Mouse (Mus musculus): Measurements from ENCODE around the gene Rnf40. TPM values are rescaled to one million over a fixed set of nuclear protein-coding genes. Genes with fewer than 3 reads are reported as not detected.
A peak's percentile ranks its signal among the peaks of the same experiment; 100 is the strongest.

The Rnf40 gene
- total and polyA plus RNA-seq, 2 experiments = 13.6 to 14.5 TPM

DNA sequence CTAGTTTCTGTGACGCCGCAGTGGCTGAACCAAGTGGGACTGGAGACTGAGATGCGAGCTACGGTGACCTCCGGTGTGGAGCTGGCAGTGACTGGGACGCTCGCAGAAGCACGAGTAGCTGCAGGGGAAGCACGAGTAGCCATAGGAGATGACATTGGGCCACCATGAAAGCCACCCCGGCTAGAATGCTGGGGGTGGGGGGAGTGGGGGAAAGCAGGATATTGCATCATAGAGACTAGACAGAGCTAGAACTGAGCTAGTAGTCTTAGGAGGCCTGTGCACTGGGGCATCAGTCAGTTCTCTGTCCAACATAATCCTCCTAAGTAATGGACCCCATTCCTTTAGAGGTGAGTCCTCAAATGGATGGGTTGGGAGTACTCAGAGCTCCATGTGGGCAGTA is 15.7 kb downstream of the Rnf40 start:
- peaks cover 2% of the 10 kb centered on the region; the same call in 1 of the 2 replicates for H3K36me3 ChIP-seq (ENCODE audit: control insufficient read depth, insufficient read depth, low read length)
- TF ChIP-seq CTCF (IDR thresholded peaks at IDR 0.05; ENCODE audit: low read depth, low read length) = no peak
- no peak for TF ChIP-seq POLR2A (IDR thresholded peaks at IDR 0.05; ENCODE audit: extremely low read depth, insufficient read depth, low read length)
- H3K4me1 ChIP-seq (ENCODE audit: control insufficient read depth, insufficient read depth, low read length) = no peaks in the 10 kb centered on the region
- H3K27me3 ChIP-seq (ENCODE audit: control insufficient read depth, insufficient read depth, low read length) = no peaks in the 10 kb centered on the region
- no peak overlapping the region for H3K27ac ChIP-seq (replicated peaks; ENCODE audit: insufficient read depth, low read depth, low read length)
- no peaks in the 10 kb centered on the region for H3K79me2 ChIP-seq (ENCODE audit: control insufficient read depth, insufficient read depth, low read length)
- no peak overlapping the region for H3K9ac ChIP-seq (ENCODE audit: low read depth, low read length)
- H3K4me3 ChIP-seq (ENCODE audit: insufficient read depth, low read depth, low read length) = no peak overlapping the region
- no peak for DNase-seq (ENCODE audit: extremely low read depth, low read depth, low spot score)
- 87% methylated on average over 10 of the region's 10 CpGs for WGBS

DNA sequence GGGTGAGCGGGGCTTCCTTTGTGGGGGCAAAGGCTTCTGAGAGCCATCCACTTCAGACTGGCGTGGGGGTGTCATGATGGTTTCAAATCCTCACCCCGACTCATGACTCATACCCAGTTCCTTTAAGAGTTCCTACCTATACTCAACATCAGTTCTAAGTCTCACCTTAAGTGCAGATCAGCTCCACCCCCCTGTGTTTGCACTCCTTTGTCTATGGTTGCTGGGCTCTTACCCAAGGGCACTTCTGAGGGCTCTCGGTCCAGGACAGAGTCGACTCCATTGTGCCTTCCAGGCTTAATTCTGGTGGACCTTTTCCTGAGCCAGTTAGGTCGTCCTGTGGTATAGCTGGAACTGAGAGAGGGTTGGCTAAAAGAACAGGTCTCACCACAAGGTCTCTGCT is 18.6 kb downstream of the Rnf40 start:
- H3K27ac ChIP-seq (replicated peaks; ENCODE audit: insufficient read depth, low read depth, low read length) = no peak overlapping the region
- no peak for TF ChIP-seq CTCF (IDR thresholded peaks at IDR 0.05; ENCODE audit: low read depth, low read length)
- no peak for TF ChIP-seq POLR2A (IDR thresholded peaks at IDR 0.05; ENCODE audit: extremely low read depth, insufficient read depth, low read length)
- no peaks in the 10 kb centered on the region for H3K79me2 ChIP-seq (ENCODE audit: control insufficient read depth, insufficient read depth, low read length)
- WGBS = 85% methylated on average over 6 of the region's 6 CpGs
- H3K36me3 ChIP-seq (ENCODE audit: control insufficient read depth, insufficient read depth, low read length) = peaks cover 2% of the 10 kb centered on the region; the same call in 1 of the 2 replicates
- no peaks in the 10 kb centered on the region for H3K4me1 ChIP-seq (ENCODE audit: control insufficient read depth, insufficient read depth, low read length)
- no peaks in the 10 kb centered on the region for H3K27me3 ChIP-seq (ENCODE audit: control insufficient read depth, insufficient read depth, low read length)
- DNase-seq (ENCODE audit: extremely low read depth, low read depth, low spot score) = no peak
- no peak overlapping the region for H3K4me3 ChIP-seq (ENCODE audit: insufficient read depth, low read depth, low read length)
- no peak overlapping the region for H3K9ac ChIP-seq (ENCODE audit: low read depth, low read length)

DNA sequence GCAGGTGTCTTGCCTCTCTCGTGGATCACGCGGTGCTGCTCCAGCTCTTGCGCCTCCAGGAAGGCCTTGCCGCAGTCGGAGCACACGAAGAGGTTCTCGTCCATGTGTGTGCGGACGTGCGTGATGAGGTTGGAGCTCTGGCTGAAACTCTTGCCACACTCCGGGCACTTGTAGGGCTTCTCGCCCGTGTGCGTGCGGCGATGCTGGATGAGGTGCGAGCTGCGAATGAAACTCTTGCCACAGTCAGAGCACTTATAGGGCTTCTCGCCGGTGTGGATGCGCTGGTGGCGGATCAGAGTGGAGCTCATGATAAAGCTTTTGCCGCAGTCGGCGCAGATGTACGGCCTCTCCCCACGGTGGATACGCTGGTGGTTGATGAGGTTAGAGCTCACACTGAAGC is 22.4 kb downstream of the Rnf40 start:
- Histone ChIP-seq H3K36me3 (ENCODE audit: control insufficient read depth, insufficient read depth, low read length) (no peaks in the 10 kb centered on the region; the same call in 1 of the 2 replicates), H3K27ac (replicated peaks; ENCODE audit: insufficient read depth, low read depth, low read length) (no peak overlapping the region), H3K4me3 (ENCODE audit: insufficient read depth, low read depth, low read length) (no peak overlapping the region), H3K4me1 (ENCODE audit: control insufficient read depth, insufficient read depth, low read length) (peaks cover 3% of the 10 kb centered on the region; the same call in 1 of the 2 replicates), H3K9ac (ENCODE audit: low read depth, low read length) (no peak overlapping the region), H3K27me3 (ENCODE audit: control insufficient read depth, insufficient read depth, low read length) (no peaks in the 10 kb centered on the region), H3K79me2 (ENCODE audit: control insufficient read depth, insufficient read depth, low read length) (0 out of 2 replicates have a peak, but pooled peaks cover 3% of the 10 kb centered on the region)
- 96% methylated on average over 29 of the region's 29 CpGs for WGBS
- TF ChIP-seq CTCF (IDR thresholded peaks at IDR 0.05; ENCODE audit: low read depth, low read length) = no peak
- no peak for TF ChIP-seq POLR2A (IDR thresholded peaks at IDR 0.05; ENCODE audit: extremely low read depth, insufficient read depth, low read length)
- no peak for DNase-seq (ENCODE audit: extremely low read depth, low read depth, low spot score)

DNA sequence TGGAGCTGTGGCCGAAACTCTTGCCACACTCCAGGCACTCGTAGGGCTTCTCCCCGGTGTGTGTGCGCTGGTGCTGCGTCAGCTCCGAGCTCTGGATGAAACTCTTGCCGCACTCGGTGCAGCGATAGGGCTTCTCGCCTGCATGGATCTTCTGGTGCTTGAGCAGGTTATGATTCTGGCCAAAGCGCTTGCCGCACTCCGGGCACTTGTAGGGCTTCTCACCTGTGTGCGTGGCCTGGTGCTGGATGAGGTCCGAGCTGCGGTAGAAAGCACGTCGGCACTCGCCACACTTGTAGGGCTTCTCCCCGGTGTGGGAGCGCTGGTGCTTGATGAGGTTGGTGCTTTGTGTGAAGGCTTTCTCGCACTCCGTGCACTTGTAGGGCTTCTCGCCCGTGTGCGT is 23.0 kb downstream of the Rnf40 start:
- no peaks in the 10 kb centered on the region; the same call in 1 of the 2 replicates for H3K36me3 ChIP-seq (ENCODE audit: control insufficient read depth, insufficient read depth, low read length)
- TF ChIP-seq POLR2A (IDR thresholded peaks at IDR 0.05; ENCODE audit: extremely low read depth, insufficient read depth, low read length) = no peak
- TF ChIP-seq CTCF (IDR thresholded peaks at IDR 0.05; ENCODE audit: low read depth, low read length) = no peak
- 98% methylated on average over 26 of the region's 26 CpGs for WGBS

DNA sequence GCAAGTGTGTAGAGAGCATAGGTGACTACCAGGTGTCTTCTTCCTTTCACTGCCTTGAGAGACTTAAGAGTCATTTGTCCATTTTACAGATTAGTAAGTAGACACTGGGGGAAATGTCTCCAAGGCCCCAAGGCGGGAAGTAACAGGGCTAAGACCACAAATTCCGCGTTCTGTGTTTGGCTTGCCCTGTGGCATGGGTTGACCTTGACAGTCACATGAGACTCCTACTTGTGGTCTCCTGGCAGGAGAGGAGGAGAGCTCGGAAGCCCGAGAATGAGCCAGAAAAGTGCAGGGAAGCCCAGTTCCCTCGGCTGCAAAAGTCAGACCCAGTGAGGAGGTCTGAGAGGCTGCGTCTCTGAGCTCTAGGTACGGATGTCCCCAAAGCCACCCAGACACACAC is 24.9 kb downstream of the Rnf40 start:
- Histone ChIP-seq H3K27ac (replicated peaks; ENCODE audit: insufficient read depth, low read depth, low read length) (no peak overlapping the region), H3K4me3 (ENCODE audit: insufficient read depth, low read depth, low read length) (no peak overlapping the region), H3K9ac (ENCODE audit: low read depth, low read length) (no peak overlapping the region), H3K4me1 (ENCODE audit: control insufficient read depth, insufficient read depth, low read length) (peaks cover 3% of the 10 kb centered on the region; the same call in 1 of the 2 replicates), H3K27me3 (ENCODE audit: control insufficient read depth, insufficient read depth, low read length) (no peaks in the 10 kb centered on the region), H3K79me2 (ENCODE audit: control insufficient read depth, insufficient read depth, low read length) (0 out of 2 replicates have a peak, but pooled peaks cover 3% of the 10 kb centered on the region), H3K36me3 (ENCODE audit: control insufficient read depth, insufficient read depth, low read length) (no peaks in the 10 kb centered on the region; the same call in 1 of the 2 replicates)
- DNase-seq (ENCODE audit: extremely low read depth, low read depth, low spot score) = no peak
- no peak for TF ChIP-seq POLR2A (IDR thresholded peaks at IDR 0.05; ENCODE audit: extremely low read depth, insufficient read depth, low read length)
- TF ChIP-seq CTCF (IDR thresholded peaks at IDR 0.05; ENCODE audit: low read depth, low read length) = no peak
- WGBS = 85% methylated on average over 8 of the region's 8 CpGs

More for the DNA sequence above, 23.0 kb downstream of the Rnf40 start:
- DNase-seq (ENCODE audit: extremely low read depth, low read depth, low spot score) = no peak
- H3K4me1 ChIP-seq (ENCODE audit: control insufficient read depth, insufficient read depth, low read length) = peaks cover 3% of the 10 kb centered on the region; the same call in 1 of the 2 replicates
- no peak overlapping the region for H3K4me3 ChIP-seq (ENCODE audit: insufficient read depth, low read depth, low read length)
- no peaks in the 10 kb centered on the region for H3K27me3 ChIP-seq (ENCODE audit: control insufficient read depth, insufficient read depth, low read length)
- 0 out of 2 replicates have a peak, but pooled peaks cover 3% of the 10 kb centered on the region for H3K79me2 ChIP-seq (ENCODE audit: control insufficient read depth, insufficient read depth, low read length)
- no peak overlapping the region for H3K9ac ChIP-seq (ENCODE audit: low read depth, low read length)
- no peak overlapping the region for H3K27ac ChIP-seq (replicated peaks; ENCODE audit: insufficient read depth, low read depth, low read length)

DNA sequence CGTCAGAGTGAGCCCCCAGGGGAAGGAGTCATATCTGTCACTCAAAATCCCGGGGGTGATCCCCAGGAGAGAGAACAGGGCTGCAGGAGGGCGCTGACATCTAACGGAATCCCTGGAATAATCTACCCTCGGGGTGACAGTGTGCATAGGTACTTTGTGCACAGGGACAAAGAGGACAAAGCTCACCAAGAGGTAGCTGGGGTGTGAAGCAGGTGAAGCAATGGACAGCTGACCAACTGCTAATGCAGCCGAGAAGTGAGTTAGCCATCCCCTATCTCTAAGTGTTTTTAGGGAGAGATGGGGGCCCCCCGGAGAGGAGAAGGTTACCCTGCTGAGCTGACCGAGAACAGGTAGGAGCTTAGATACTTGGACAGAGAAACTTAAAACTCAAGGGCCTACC is 25.5 kb downstream of the Rnf40 start:
- H3K36me3 ChIP-seq (ENCODE audit: control insufficient read depth, insufficient read depth, low read length) = no peaks in the 10 kb centered on the region; the same call in 1 of the 2 replicates
- peak overlapping the region; percentile 70 for H3K9ac ChIP-seq (ENCODE audit: low read depth, low read length)
- peak overlapping the region; percentile 98 for H3K4me3 ChIP-seq (ENCODE audit: insufficient read depth, low read depth, low read length)
- peak overlapping the region; percentile 69 for H3K27ac ChIP-seq (replicated peaks; ENCODE audit: insufficient read depth, low read depth, low read length)
- H3K4me1 ChIP-seq (ENCODE audit: control insufficient read depth, insufficient read depth, low read length) = peaks cover 3% of the 10 kb centered on the region; the same call in 1 of the 2 replicates
- 14% methylated on average over 8 of the region's 8 CpGs for WGBS
- H3K79me2 ChIP-seq (ENCODE audit: control insufficient read depth, insufficient read depth, low read length) = 0 out of 2 replicates have a peak, but pooled peaks cover 3% of the 10 kb centered on the region
- no peak for TF ChIP-seq CTCF (IDR thresholded peaks at IDR 0.05; ENCODE audit: low read depth, low read length)
- TF ChIP-seq POLR2A (IDR thresholded peaks at IDR 0.05; ENCODE audit: extremely low read depth, insufficient read depth, low read length) = no peak
- peak; percentile 53 for DNase-seq (ENCODE audit: extremely low read depth, low read depth, low spot score)
- H3K27me3 ChIP-seq (ENCODE audit: control insufficient read depth, insufficient read depth, low read length) = no peaks in the 10 kb centered on the region

Data from liver, adult 2 months (tissue).